Mouse (Mus musculus): ENCODE data around the gene Zfp286.
"Not testable (repeated sequence)": the region's sequence is repeated elsewhere in the genome, so short reads cannot be mapped to it uniquely, and the experiment has no call there.

The Zfp286 gene

DNA sequence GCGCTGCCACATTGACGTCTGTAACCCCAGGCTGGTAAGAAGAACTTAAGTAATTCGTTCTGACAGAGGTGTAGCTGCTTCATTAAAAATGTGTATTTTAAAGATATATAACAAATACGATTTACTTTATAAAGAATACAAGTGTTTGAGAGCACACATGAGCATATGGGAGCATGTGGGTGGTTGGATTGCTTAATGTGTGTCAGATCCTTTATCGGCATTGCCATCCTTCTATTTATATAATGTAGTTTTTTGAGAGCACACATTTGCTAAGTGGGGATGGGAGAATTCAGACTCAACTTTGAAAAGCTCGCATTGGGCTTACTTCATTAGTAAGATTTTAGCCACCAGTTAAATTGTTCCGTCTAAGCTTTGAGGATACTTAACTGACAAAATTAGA is 12.8 kb downstream of the Zfp286 start:
- no peak for DNase-seq

GRCm38 (mm10) chr11:62760755-62761457 is 28.4 kb downstream of the Zfp286 start:
- no peak for DNase-seq

- no peak for DNase-seq
Observed at GRCm38 (mm10) chr11:62758491-62758890, 30.8 kb downstream of the Zfp286 start.

DNA sequence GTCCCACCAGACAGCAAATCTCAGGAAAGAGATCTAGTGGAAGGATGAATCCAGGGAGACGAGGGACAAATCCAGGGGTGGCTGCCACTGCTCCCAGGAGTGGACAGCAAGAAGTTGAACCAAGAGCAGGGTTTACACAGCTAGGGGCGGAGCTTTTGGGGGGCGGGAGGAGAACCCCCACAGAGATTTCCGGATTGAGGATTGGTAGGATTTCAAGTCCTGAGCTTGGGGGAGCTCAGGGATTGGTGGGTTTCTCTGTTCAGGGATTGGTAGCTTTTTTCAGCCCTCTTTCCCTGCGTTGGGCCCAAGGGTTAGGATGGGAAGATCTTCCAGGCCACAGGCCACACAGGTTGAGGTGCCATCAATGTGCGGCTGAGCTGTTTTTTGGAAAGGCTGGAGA is 31.4 kb downstream of the Zfp286 start:
- no peak for DNase-seq

GRCm38 (mm10) chr11:62757143-62757507 is 32.1 kb downstream of the Zfp286 start:
- DNase-seq, result no peak

GRCm38 (mm10) chr11:62756456-62757142 is 32.7 kb downstream of the Zfp286 start:
- DNase-seq, result peak; percentile 99

GRCm38 (mm10) chr11:62752780-62753179 is 36.5 kb downstream of the Zfp286 start, which contains the start of gene Gm10428:
TSS of gene Gm10428 (plus strand) at chr11:62753100.
- DNase-seq, result no peak

DNA sequence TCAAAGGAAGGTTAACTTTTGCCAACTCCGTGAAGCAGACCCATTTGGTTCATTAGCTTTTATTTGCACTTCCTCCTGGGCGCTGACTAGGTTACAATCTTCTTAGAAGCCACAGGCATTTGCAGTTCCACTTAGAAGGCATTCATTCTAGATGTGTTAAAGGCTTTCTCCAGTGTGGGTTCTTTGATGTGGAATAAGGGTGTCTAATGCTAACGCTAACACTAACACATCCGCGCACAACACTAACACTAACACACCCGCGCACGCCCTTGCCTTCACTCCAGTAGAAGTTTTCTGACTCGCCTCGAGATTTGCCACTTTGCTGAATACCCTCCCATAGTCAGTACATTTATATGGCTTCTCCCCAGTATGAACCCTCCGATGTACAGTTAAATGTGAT is 37.1 kb downstream of the Zfp286 start:
- no peak for DNase-seq

DNA sequence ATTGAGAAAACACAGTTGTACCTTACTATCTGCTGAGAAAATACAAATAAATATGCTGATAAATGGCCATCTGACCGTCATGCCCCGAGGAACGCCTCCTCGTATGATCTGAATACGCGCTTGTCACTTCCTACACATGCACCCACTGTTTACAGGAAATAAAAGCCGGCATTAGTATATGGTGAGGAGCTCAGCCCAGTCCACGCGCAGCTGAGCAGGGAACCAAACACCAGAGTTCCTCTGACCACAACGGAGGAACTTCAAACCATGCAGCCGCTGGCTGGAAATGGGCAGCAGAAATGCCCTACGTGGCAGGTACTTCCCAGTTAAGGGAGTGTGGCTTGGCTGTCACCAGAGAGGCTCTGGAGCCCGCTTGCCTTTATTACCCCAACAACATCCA is 39.8 kb downstream of the Zfp286 start:
- not testable (repeated sequence) for DNase-seq

DNA sequence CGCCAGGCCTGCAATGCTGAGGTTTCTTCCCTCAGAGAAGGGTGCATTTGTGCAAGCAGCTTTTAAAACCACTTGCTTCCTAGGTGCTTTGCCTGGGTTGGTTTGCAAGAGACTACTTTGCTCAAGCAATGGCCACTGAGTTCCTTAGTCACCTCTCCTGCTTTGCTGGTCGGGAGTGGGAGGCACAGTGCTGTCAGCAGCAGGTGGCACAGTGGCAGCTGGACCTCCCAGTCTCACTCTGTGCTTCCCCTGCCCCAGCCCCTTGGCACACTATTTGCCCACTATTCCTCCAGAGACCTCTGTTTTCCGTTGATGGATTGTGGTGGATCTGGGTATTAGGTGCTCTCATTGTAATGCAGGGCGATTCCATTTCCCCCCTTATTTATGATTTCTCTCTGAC is 41.2 kb downstream of the Zfp286 start:
- DNase-seq, result no peak

GRCm38 (mm10) chr11:62747227-62747626 is 42.0 kb downstream of the Zfp286 start:
- DNase-seq, result no peak

DNA sequence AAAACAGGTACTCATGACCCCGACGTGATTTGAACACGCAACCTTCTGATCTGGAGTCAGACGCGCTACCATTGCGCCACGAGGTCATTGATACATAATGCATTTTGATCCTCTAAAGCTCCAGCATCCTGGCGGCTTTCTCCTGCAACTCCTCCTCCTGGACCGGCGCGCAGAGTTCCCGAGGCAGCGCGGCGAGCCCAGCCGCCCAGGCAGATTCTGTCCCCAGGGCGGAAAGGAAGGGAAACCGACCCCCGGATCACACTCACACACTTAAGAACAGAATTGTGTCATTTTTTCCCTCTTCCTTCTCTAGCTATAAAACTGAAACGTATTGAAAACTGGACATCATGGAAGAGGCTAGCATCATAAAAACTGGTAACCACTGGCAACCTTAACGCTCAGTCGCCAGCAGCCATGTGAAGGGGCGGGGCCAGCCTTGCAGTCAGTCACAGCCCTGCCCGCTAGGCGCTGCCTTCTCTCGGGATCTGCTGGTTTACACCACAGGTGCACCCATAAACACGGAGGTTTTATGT is 43.2 kb downstream of the Zfp286 start:
- peak; percentile 60 for DNase-seq

- peak; percentile 81 for DNase-seq
Observed at GRCm38 (mm10) chr11:62744103-62744502, 45.2 kb downstream of the Zfp286 start.

- no peak for DNase-seq
Observed at GRCm38 (mm10) chr11:62742261-62742957, 46.9 kb downstream of the Zfp286 start.

GRCm38 (mm10) chr11:62741186-62741585 is 48.1 kb downstream of the Zfp286 start:
- no peak for DNase-seq

- no peak for DNase-seq
Observed at GRCm38 (mm10) chr11:62732665-62733064, 56.6 kb downstream of the Zfp286 start.

DNA sequence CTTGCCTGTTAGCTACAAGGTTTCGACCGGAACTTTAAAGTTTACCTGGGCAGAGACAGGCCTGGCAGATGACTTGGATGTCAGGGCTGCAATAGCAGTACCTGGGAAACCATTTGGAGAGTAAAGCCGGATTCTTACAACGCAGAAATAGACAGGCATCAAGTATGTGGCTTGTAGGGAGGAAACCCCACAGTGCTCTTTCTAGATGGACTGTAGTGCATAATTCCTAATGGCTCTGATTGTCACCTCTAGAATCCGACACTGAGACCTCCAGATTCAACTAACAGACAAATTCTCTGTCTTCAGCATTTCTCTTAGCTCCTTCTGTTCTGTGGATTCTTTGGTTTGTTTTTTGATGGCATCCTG is 57.3 kb downstream of the Zfp286 start:
- no peak for DNase-seq

GRCm38 (mm10) chr11:62731311-62732021 is 57.8 kb downstream of the Zfp286 start, which contains the start of gene Zfp287:
TSS of gene Zfp287 (minus strand) at chr11:62731905.
- DNase-seq, result peak; percentile 85

DNA sequence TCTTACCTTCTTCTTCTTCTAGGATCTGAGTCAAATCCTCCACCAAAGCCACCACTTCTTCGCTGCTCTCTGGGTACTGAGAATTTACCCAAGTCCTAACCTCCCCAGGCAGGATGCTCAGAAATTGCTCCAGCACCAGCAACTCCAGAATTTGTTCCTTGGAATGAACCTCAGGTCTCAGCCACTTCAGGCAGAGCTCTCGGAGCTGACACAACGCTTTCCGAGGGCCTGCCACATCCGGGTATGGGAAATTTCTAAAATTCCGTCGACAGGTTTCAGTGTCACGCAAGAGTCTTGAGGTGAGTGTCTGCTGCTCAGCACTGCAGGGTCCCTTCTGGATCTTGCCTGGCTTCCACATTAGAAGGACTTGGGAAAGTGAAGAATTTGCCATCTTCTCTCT is 61.0 kb downstream of the Zfp286 start:
- no peak for DNase-seq

DNA sequence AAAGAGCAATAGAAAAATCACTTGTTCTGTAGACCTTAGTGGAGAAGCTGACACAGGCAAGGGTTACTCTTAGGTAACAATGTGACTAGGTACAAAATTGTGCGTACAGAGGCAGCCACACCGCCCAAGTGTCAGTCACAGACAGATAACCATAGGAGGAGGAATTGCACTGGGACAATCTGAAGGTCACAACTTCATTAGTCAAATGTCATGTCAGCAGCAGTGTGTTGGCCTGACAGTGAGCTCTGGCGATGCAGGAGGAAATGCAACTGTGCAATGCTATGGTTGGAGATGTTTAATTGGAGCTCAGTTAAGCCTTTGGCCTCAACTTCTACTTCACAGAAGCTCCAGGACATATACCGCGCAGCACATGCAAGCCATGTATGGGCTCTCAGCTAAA is 78.6 kb downstream of the Zfp286 start:
- DNase-seq, result no peak

DNA sequence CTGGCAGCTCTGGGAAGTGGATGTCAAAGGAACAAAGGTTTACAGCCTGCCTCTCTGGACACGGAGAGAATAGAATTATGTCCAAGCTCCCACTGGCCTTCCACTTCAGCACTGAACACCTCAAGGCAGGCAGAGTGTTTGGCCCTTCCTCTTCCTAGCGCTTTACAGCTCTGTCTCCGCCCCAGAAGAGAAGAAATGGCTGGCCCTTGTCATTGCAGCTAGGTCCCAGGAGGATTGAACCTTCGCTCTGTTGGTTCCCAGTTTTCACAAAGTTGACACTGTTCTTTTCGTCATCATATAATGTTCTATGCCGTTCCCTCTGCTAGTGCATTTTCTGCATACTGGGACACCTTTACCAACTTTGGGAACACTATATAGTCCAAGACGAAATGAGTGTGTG is 81.0 kb downstream of the Zfp286 start:
- no peak for DNase-seq

GRCm38 (mm10) chr11:62706141-62706540 is 83.1 kb downstream of the Zfp286 start:
- DNase-seq, result no peak
